Mouse (Mus musculus): Measurements from ENCODE around the gene Ptk6. TPM values are rescaled to one million over a fixed set of nuclear protein-coding genes. Genes with fewer than 3 reads are reported as not detected.
A peak's percentile ranks its signal among the peaks of the same experiment; 100 is the strongest.

Gene Ptk6
- total RNA-seq, 2 experiments from 2014 or later, result not detected

GRCm38 (mm10) chr2:181186635-181187034, 16.0 kb downstream of the Ptk6 start:
- intact Hi-C loops (cut with DNase I), result loop anchor here (5.0 kb wide), 2 partner anchors 101 to 146 kb away; partner anchors contain the start of gene Gmeb2
- peak; percentile 84 to 88 for DNase-seq (ENCODE audit: extremely low spot score in 1 of 2, low spot score in 2 of 2)

- DNase-seq (ENCODE audit: extremely low spot score in 1 of 2, low spot score in 2 of 2), result no peak
- intact Hi-C loops (cut with DNase I), result no loop called here
Observed at GRCm38 (mm10) chr2:181180898-181181297, 21.7 kb downstream of the Ptk6 start.

- intact Hi-C loops (cut with DNase I), result no loop called here
- no peak for DNase-seq (ENCODE audit: extremely low spot score in 1 of 2, low spot score in 2 of 2)
Observed at GRCm38 (mm10) chr2:181178471-181178870, 24.1 kb downstream of the Ptk6 start.

GRCm38 (mm10) chr2:181178015-181178414, 24.6 kb downstream of the Ptk6 start:
- no peak for DNase-seq (ENCODE audit: extremely low spot score in 1 of 2, low spot score in 2 of 2)
- intact Hi-C loops (cut with DNase I), result no loop called here

- DNase-seq (ENCODE audit: extremely low spot score in 1 of 2, low spot score in 2 of 2), result no peak
- intact Hi-C loops (cut with DNase I), result no loop called here
Observed at GRCm38 (mm10) chr2:181174646-181175045, 27.9 kb downstream of the Ptk6 start.

GRCm38 (mm10) chr2:181166469-181166868, 36.1 kb downstream of the Ptk6 start:
- intact Hi-C loops (cut with DNase I), result no loop called here

GRCm38 (mm10) chr2:181160821-181161220, 41.8 kb downstream of the Ptk6 start:
- no peak for DNase-seq (ENCODE audit: extremely low spot score in 1 of 2, low spot score in 2 of 2)
- intact Hi-C loops (cut with DNase I), result no loop called here

More at GRCm38 (mm10) chr2:181166469-181166868, 36.1 kb downstream of the Ptk6 start:
- DNase-seq (ENCODE audit: extremely low spot score in 1 of 2, low spot score in 2 of 2), result no peak

- intact Hi-C loops (cut with DNase I), result no loop called here
- peak; percentile 66 to 69 for DNase-seq (ENCODE audit: extremely low spot score in 1 of 2, low spot score in 2 of 2)
Observed at GRCm38 (mm10) chr2:181159771-181160170, 42.8 kb downstream of the Ptk6 start.

GRCm38 (mm10) chr2:181159091-181159514, 43.5 kb downstream of the Ptk6 start:
- DNase-seq (ENCODE audit: extremely low spot score in 1 of 2, low spot score in 2 of 2), result peak; percentile 71 to 85
- intact Hi-C loops (cut with DNase I), result no loop called here

GRCm38 (mm10) chr2:181158471-181158870, 44.1 kb downstream of the Ptk6 start:
- intact Hi-C loops (cut with DNase I), result no loop called here

GRCm38 (mm10) chr2:181157716-181158302, 44.8 kb downstream of the Ptk6 start:
- intact Hi-C loops (cut with DNase I), result no loop called here

More at GRCm38 (mm10) chr2:181158471-181158870, 44.1 kb downstream of the Ptk6 start:
- DNase-seq (ENCODE audit: extremely low spot score in 1 of 2, low spot score in 2 of 2), result no peak

GRCm38 (mm10) chr2:181157180-181157579, 45.4 kb downstream of the Ptk6 start:
- intact Hi-C loops (cut with DNase I), result no loop called here

More at GRCm38 (mm10) chr2:181157716-181158302, 44.8 kb downstream of the Ptk6 start:
- no peak for DNase-seq (ENCODE audit: extremely low spot score in 1 of 2, low spot score in 2 of 2)

GRCm38 (mm10) chr2:181156248-181157121, 46.1 kb downstream of the Ptk6 start, which contains the start of gene Eef1a2:
Eef1a2 (minus strand) TSS chr2:181157014.
- intact Hi-C loops (cut with DNase I), result no loop called here

More at GRCm38 (mm10) chr2:181157180-181157579, 45.4 kb downstream of the Ptk6 start:
- no peak for DNase-seq (ENCODE audit: extremely low spot score in 1 of 2, low spot score in 2 of 2)

GRCm38 (mm10) chr2:181155801-181156200, 46.8 kb downstream of the Ptk6 start:
- DNase-seq (ENCODE audit: extremely low spot score in 1 of 2, low spot score in 2 of 2), result peak in 1 of 2 experiments; percentile 62
- intact Hi-C loops (cut with DNase I), result no loop called here

More at GRCm38 (mm10) chr2:181156248-181157121, 46.1 kb downstream of the Ptk6 start, which contains the start of gene Eef1a2:
- DNase-seq (ENCODE audit: extremely low spot score in 1 of 2, low spot score in 2 of 2), result peak; percentile 80 to 84

- DNase-seq (ENCODE audit: extremely low spot score in 1 of 2, low spot score in 2 of 2), result no peak
- intact Hi-C loops (cut with DNase I), result no loop called here
Observed at GRCm38 (mm10) chr2:181154831-181155415, 47.7 kb downstream of the Ptk6 start.

GRCm38 (mm10) chr2:181154361-181154760, 48.2 kb downstream of the Ptk6 start:
- no peak for DNase-seq (ENCODE audit: extremely low spot score in 1 of 2, low spot score in 2 of 2)
- intact Hi-C loops (cut with DNase I), result no loop called here

GRCm38 (mm10) chr2:181153837-181154236, 48.8 kb downstream of the Ptk6 start:
- intact Hi-C loops (cut with DNase I), result no loop called here
- DNase-seq (ENCODE audit: extremely low spot score in 1 of 2, low spot score in 2 of 2), result peak in 1 of 2 experiments; percentile 59

GRCm38 (mm10) chr2:181153131-181153530, 49.5 kb downstream of the Ptk6 start:
- intact Hi-C loops (cut with DNase I), result no loop called here
- no peak for DNase-seq (ENCODE audit: extremely low spot score in 1 of 2, low spot score in 2 of 2)

GRCm38 (mm10) chr2:181152701-181153100, 49.9 kb downstream of the Ptk6 start:
- intact Hi-C loops (cut with DNase I), result no loop called here
- DNase-seq (ENCODE audit: extremely low spot score in 1 of 2, low spot score in 2 of 2), result no peak

Data from left cerebral cortex, postnatal 10 days (tissue).